Mouse (Mus musculus) limb, embryonic 13.5 days (tissue): Measurements from ENCODE around the gene Zcchc24. TPM values are rescaled to one million over a fixed set of nuclear protein-coding genes. Genes with fewer than 3 reads are reported as not detected.

Experiments
- ATAC-seq: fragments of 200-750 bp; cut with Nextera tagmentation; 2 replicates; pipeline ENCODE4 v1.8.0; 2017; ENCODE audit warnings: low read depth, moderate number of reproducible peaks, moderate TSS enrichment; ENCODE audit not compliant: low FRiP score
- H3K27ac ChIP-seq: fragments of 300-500 bp; sonication (generic); 2 replicates; pipeline ENCODE4 v1.5.1; 2015; ENCODE audit warnings: inconsistent platforms, mild to moderate bottlenecking, moderate library complexity
- H3K27me3 ChIP-seq: fragments of 300-500 bp; sonication (generic); 2 replicates; pipeline ENCODE4 v1.6.1; 2015; ENCODE audit warnings: mild to moderate bottlenecking, inconsistent platforms
- H3K36me3 ChIP-seq: fragments of 300-500 bp; sonication (generic); 2 replicates; pipeline ENCODE4 v1.6.1; 2015; ENCODE audit warnings: inconsistent platforms, mild to moderate bottlenecking, moderate library complexity
- H3K4me1 ChIP-seq: fragments of 300-500 bp; sonication (generic); 2 replicates; pipeline ENCODE4 v1.6.1; 2015; ENCODE audit warnings: inconsistent platforms
- H3K4me2 ChIP-seq: fragments of 300-500 bp; sonication (generic); replicated peaks from 2 replicates; pipeline ENCODE4 v1.6.1; 2015; ENCODE audit warnings: inconsistent platforms, mild to moderate bottlenecking, moderate library complexity
- H3K4me3 ChIP-seq: fragments of 300-500 bp; sonication (generic); 2 replicates; pipeline ENCODE4 v1.5.1; 2015; ENCODE audit warnings: moderate library complexity, mild to moderate bottlenecking, inconsistent platforms
- H3K9ac ChIP-seq: fragments of 300-500 bp; sonication (generic); 2 replicates; pipeline ENCODE4 v1.6.1; 2015; ENCODE audit warnings: mild to moderate bottlenecking, inconsistent platforms
- H3K9me3 ChIP-seq: fragments of 300-500 bp; sonication (generic); 2 replicates; pipeline ENCODE4 v1.6.1; 2016; ENCODE audit warnings: inconsistent platforms
- WGBS: fragments of 180-500 bp; shearing (Covaris S2); methylation state at CpG from one replicate; pipeline ENCODE4 v1.1.7; 2015; 5-methylcytosine and 5-hydroxymethylcytosine counted together
- polyA plus RNA-seq: library from polyadenylated mRNA; unstranded; fragments of >200 nt; fragmentation: Nextera tagmentation; extraction: Ambion mirVana; gene quantifications from 2 replicates; pipeline ENCODE4 v1.2.1, GENCODE M21; 2015

Zcchc24 gene
- polyA plus RNA-seq, 1 experiment from 2014 or later, result 37.6 TPM

DNA sequence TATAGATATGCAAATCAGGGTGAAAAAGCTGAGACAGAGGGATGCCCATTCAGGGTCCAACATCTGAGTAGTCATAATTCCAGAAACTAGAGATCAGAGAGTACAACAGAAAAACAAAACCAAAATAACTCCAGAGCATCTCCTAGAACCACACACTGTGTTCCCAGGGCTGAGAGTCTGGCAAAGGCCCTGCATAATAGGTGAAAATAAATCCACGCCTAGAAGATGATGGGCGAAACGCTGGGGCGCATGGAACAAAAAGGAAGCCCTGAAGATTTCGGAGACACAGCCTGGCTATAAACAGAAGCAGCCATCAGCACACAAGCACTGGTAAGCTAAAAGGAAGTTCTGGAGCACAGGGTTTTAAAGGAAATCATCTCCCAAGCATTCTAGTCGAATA, 26.2 kb upstream of the Zcchc24 start:
- Histone ChIP-seq H3K9me3 (no peaks in the 10 kb centered on the region), H3K4me3 (no peak overlapping the region), H3K36me3 (no peaks in the 10 kb centered on the region), H3K27me3 (0 out of 2 replicates have a peak, but pooled peaks cover 3% of the 10 kb centered on the region), H3K4me2 (no peak overlapping the region), H3K27ac (peak overlapping the region; percentile 73), H3K9ac (no peak overlapping the region), H3K4me1 (peaks cover 24% of the 10 kb centered on the region)
- WGBS, result 70% methylated on average over 6 of the region's 6 CpGs
- no peak for ATAC-seq

DNA sequence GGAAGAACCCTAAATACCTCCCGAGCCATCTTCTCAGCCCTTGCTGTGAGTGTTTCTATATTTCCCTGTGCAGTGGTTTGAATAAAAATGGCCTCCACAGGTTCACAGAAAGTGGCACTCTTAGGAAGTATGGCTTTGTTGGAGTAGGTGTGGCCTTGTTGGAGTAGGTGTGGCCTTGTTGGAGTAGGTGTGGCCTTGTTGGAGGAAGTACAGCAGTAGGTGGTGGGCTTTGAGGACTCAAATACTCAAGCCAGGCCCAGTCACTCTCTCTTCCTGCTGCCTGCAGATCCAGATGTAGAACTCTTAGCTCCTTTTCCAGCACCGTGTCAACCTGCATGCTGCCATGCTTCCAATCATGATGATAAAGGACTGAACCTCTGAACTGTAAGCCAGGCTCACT, 25.5 kb upstream of the Zcchc24 start:
- Histone ChIP-seq H3K36me3 (no peaks in the 10 kb centered on the region), H3K27ac (no peak overlapping the region), H3K9ac (no peak overlapping the region), H3K9me3 (no peaks in the 10 kb centered on the region), H3K27me3 (0 out of 2 replicates have a peak, but pooled peaks cover under 1% of the 10 kb centered on the region), H3K4me3 (no peak overlapping the region), H3K4me1 (peaks cover 20% of the 10 kb centered on the region), H3K4me2 (no peak overlapping the region)
- ATAC-seq, result no peak
- WGBS, result 93% methylated on average over 2 of the region's 2 CpGs

DNA sequence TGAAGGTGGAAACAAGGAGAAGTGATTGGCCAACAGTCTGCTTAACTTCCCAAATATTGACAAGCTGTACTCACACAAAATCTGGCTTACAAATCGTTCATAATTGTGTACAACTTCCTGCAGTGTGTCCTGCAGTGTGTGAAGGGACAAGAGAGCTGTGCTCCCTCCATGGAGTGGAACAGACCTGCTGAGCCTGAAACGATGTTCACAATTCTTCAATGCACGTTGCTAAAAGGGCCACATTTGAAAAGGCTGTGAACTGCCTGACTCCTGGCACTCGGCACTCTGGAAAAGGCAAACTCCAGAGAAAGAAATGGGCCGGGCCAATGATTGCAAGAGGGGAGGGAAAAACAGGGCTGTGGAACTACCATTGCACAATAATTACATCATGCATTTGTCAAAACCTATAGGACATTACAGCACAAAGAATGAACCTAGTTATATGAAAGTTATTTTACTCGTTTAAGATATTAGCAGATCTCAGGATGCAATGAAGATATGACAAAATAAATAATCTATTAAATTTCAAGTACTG, 22.0 kb upstream of the Zcchc24 start:
- Histone ChIP-seq H3K36me3 (no peaks in the 10 kb centered on the region), H3K9ac (no peak overlapping the region), H3K4me2 (no peak overlapping the region), H3K27me3 (no peaks in the 10 kb centered on the region), H3K27ac (no peak overlapping the region), H3K9me3 (no peaks in the 10 kb centered on the region), H3K4me1 (peaks cover 19% of the 10 kb centered on the region), H3K4me3 (no peak overlapping the region)
- ATAC-seq, result no peak
- WGBS, result 78% methylated on average over 6 of the region's 6 CpGs

DNA sequence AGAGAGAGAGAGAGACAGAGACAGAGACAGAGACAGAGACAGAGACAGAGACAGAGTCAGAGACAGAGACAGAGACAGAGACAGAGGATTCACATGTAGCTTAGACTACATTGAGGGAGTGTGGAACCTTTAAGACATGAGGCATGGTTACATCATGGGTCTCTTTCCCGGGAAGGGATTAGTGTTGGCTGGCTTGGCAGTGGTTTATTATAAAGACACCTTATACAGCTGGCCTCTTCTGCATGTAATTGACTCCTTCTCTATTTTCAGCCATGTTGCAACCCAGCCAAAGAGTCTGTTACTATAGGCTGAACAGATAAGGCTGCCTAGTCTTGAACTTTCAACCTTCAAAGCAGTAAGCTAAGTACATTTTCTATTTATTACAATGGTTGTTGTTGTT, 21.1 kb upstream of the Zcchc24 start:
- H3K4me1 ChIP-seq, result peaks cover 10% of the 10 kb centered on the region
- no peaks in the 10 kb centered on the region for H3K36me3 ChIP-seq
- H3K27me3 ChIP-seq, result no peaks in the 10 kb centered on the region
- H3K9ac ChIP-seq, result no peak overlapping the region
- H3K27ac ChIP-seq, result no peak overlapping the region
- no peak for ATAC-seq
- no peak overlapping the region for H3K4me3 ChIP-seq
- 56% methylated on average over 1 of the region's 1 CpGs for WGBS
- no peak overlapping the region for H3K4me2 ChIP-seq
- H3K9me3 ChIP-seq, result no peaks in the 10 kb centered on the region

DNA sequence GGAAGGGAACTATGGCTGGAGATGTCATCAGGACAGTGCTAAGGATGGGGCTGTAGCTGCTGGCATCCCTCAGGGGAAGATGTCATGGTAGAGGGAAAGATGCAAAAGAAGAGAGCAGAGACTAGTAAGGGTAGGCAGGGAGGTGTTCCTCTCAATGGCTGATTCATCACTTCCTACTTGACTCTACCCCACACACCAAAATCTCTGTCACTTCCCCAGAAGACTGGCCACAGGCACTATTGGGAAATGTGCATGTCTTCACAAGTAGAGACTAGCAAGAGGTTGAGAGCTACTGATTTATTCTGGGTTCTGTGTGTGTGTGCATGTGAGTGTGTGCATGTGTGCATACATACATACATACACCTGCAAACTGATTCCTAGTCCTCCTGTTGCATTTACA, 20.4 kb upstream of the Zcchc24 start:
- H3K9me3 ChIP-seq, result no peaks in the 10 kb centered on the region
- no peak overlapping the region for H3K4me2 ChIP-seq
- ATAC-seq, result no peak
- peaks cover 10% of the 10 kb centered on the region for H3K4me1 ChIP-seq
- no peak overlapping the region for H3K27ac ChIP-seq
- no peak overlapping the region for H3K9ac ChIP-seq
- no peak overlapping the region for H3K4me3 ChIP-seq
- no peaks in the 10 kb centered on the region for H3K27me3 ChIP-seq
- H3K36me3 ChIP-seq, result no peaks in the 10 kb centered on the region

DNA sequence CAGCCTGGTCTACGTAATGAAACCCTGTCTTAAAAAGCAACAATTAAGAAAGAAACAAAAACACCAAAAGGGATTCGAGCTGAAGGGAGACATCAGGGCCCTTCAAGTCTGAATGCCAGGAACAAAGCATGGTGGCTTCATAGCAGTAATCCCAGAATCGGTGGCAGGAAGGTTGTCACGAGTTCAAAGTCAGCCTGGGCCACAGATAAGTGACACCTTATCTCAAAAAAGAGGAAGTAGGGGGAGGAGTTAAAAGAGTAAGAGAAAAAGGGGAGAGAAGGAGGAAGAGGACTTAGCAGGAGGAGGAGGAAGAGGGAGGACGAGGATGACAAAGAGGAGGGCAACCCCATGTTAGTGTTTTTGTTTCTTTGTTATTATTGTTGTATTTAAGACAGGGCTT, 19.4 kb upstream of the Zcchc24 start:
- no peak for ATAC-seq

DNA sequence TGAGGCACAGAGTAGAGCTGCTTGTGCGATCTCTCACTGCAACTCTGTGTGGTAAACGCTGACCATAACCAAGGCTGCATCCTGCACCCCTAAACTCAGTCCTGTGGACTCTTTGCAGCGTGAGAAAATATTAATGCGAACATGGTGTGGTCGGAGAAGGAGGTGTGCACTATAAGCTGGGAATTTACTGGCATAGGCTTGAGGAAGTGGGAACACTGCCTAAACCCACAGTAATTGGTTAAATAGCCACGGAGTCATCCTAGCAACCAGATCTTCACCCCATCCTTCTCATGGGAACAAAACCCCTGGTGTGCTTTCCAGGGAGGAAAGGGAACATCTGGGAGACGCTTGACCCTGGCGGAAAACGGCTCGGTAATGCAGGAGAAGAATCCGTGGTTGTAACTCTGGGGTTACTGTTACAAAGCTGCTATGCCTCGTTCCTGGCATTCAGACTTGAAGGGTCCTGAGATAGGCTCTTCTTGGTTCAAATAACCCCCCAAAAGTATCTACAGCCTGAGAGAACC, 18.6 kb upstream of the Zcchc24 start:
- H3K9me3 ChIP-seq, result no peaks in the 10 kb centered on the region
- no peaks in the 10 kb centered on the region for H3K36me3 ChIP-seq
- no peak for ATAC-seq
- H3K27me3 ChIP-seq, result no peaks in the 10 kb centered on the region
- H3K9ac ChIP-seq, result peak overlapping the region; percentile 4; the same call in 1 of the 2 replicates
- WGBS, result 54% methylated on average over 12 of the region's 12 CpGs
- no peak overlapping the region for H3K4me3 ChIP-seq
- H3K4me1 ChIP-seq, result peaks cover 23% of the 10 kb centered on the region
- H3K4me2 ChIP-seq, result no peak overlapping the region
- H3K27ac ChIP-seq, result 0 out of 2 replicates have a peak overlapping the region, but pooled peaks have one; percentile 22

More for the DNA sequence above, 19.4 kb upstream of the Zcchc24 start:
- Histone ChIP-seq H3K9ac (no peak overlapping the region), H3K4me1 (peaks cover 15% of the 10 kb centered on the region), H3K4me2 (no peak overlapping the region), H3K27ac (no peak overlapping the region), H3K27me3 (no peaks in the 10 kb centered on the region), H3K36me3 (no peaks in the 10 kb centered on the region), H3K9me3 (no peaks in the 10 kb centered on the region), H3K4me3 (no peak overlapping the region)
- WGBS, result 77% methylated on average over 5 of the region's 5 CpGs

- no peak for ATAC-seq
- 30% methylated on average over 5 of the region's 5 CpGs for WGBS
- peak overlapping the region; percentile 22; the same call in 1 of the 2 replicates for H3K27ac ChIP-seq
Observed at GRCm38 (mm10) chr14:25786959-25787358, 18.1 kb upstream of the Zcchc24 start.

DNA sequence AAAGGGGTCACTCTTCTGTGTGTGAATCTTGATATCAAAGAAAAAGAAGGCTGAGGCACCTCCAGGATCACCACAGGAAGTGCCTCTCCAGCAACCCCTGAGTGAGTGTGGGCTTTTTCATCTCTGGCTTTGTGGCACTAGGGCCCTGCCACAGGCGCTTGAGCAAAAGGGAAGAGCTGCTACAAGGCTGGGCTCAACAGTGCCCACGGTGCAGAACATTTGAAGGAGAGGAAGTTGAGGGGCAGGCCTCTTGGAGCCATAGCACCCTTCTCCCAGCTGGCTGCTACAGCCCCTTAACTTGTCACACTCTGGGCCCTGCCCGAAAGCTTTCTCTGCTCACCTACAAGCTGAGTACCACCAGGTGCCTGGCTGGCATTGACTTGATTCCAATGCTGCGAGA, 16.4 kb upstream of the Zcchc24 start:
- peaks cover 30% of the 10 kb centered on the region for H3K4me1 ChIP-seq
- no peak overlapping the region for H3K4me3 ChIP-seq
- no peak overlapping the region for H3K4me2 ChIP-seq
- WGBS, result 86% methylated on average over 4 of the region's 4 CpGs
- no peaks in the 10 kb centered on the region for H3K9me3 ChIP-seq
- H3K36me3 ChIP-seq, result no peaks in the 10 kb centered on the region
- no peak for ATAC-seq
- H3K9ac ChIP-seq, result no peak overlapping the region
- H3K27ac ChIP-seq, result no peak overlapping the region
- no peaks in the 10 kb centered on the region for H3K27me3 ChIP-seq

More at GRCm38 (mm10) chr14:25786959-25787358, 18.1 kb upstream of the Zcchc24 start:
- H3K27me3 ChIP-seq, result no peaks in the 10 kb centered on the region
- no peak overlapping the region for H3K4me3 ChIP-seq
- H3K36me3 ChIP-seq, result no peaks in the 10 kb centered on the region
- H3K9me3 ChIP-seq, result no peaks in the 10 kb centered on the region
- no peak overlapping the region for H3K4me2 ChIP-seq
- H3K9ac ChIP-seq, result peak overlapping the region; percentile 4; the same call in 1 of the 2 replicates
- H3K4me1 ChIP-seq, result peaks cover 27% of the 10 kb centered on the region

DNA sequence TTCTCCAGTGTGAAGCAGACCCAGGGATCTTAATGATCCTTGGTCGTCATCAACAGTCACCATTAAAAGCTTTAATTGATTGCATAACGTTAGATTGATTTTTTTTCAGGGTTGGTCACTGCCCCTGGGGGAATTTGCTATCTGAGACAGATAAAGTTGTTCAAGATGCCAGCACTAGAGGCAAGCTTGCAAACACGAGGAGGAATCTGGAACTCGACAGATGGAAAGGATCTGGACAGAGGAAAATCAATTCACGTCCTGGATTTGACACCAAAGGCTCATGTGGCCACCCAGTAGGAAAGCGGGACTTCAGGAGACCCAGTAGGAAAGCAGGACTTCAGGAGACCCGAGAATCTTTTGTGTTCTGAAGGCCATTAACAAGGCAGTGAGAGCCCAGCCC, 14.4 kb upstream of the Zcchc24 start:
- Histone ChIP-seq H3K4me2 (no peak overlapping the region), H3K9me3 (no peaks in the 10 kb centered on the region), H3K27me3 (no peaks in the 10 kb centered on the region), H3K4me3 (no peak overlapping the region), H3K27ac (peak overlapping the region; percentile 33; the same call in 1 of the 2 replicates), H3K36me3 (no peaks in the 10 kb centered on the region), H3K9ac (no peak overlapping the region), H3K4me1 (peaks cover 30% of the 10 kb centered on the region)
- 24% methylated on average over 7 of the region's 7 CpGs for WGBS
- ATAC-seq, result no peak

DNA sequence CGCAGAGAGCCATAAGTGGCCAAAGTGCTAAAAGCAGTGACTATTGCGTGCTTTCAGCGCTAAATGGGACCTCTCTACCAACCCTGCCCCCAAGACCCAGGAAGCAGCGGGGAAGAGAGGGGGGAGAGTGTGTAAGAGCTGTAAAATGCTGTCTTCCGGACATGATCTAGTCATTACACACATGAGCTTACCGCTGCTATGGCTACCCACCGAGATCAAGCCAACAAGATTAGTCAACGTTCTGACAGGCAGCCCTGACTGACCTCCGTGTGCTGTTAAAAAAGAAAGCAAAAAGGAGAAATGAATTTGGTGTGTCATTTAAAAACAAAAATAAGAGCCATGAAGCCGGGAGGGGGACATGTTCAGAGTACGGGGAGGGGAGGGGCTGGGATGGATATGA, 11.8 kb upstream of the Zcchc24 start:
- no peak overlapping the region for H3K4me2 ChIP-seq
- no peak for ATAC-seq
- no peak overlapping the region for H3K4me3 ChIP-seq
- H3K9me3 ChIP-seq, result no peaks in the 10 kb centered on the region
- 75% methylated on average over 11 of the region's 11 CpGs for WGBS
- H3K36me3 ChIP-seq, result no peaks in the 10 kb centered on the region
- no peak overlapping the region for H3K27ac ChIP-seq
- H3K9ac ChIP-seq, result no peak overlapping the region
- H3K4me1 ChIP-seq, result peaks cover 26% of the 10 kb centered on the region
- H3K27me3 ChIP-seq, result no peaks in the 10 kb centered on the region

GRCm38 (mm10) chr14:25776294-25776693, 7.5 kb upstream of the Zcchc24 start:
- Histone ChIP-seq H3K4me2 (no peak overlapping the region), H3K4me3 (no peak overlapping the region), H3K9ac (no peak overlapping the region), H3K36me3 (no peaks in the 10 kb centered on the region), H3K4me1 (peaks cover 19% of the 10 kb centered on the region; the same call in 1 of the 2 replicates), H3K27me3 (no peaks in the 10 kb centered on the region), H3K9me3 (no peaks in the 10 kb centered on the region), H3K27ac (no peak overlapping the region)
- WGBS, result 25% methylated on average over 6 of the region's 6 CpGs
- no peak for ATAC-seq

DNA sequence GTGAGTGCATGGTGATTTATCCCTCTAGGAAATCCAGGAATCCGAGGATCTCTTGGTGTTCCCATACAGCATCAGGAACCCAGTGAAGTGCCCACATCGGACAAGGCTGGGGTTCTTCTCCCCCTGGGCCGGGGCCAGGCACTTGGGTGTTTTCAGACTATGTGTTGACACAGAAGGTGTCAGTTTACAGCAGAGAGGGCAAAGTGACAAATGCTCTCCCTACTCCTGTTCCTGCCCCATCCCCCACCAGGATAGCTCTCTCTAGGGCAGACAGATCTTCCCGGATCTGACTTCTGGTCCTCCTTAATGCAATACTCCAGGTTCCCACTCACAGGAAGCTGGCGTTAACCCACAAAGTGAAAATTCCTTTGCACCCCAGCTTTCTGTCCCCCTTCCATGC, 5.3 kb upstream of the Zcchc24 start:
- no peak overlapping the region for H3K27ac ChIP-seq
- WGBS, result 18% methylated on average over 5 of the region's 5 CpGs
- H3K4me1 ChIP-seq, result peaks cover 26% of the 10 kb centered on the region
- ATAC-seq, result no peak
- H3K4me3 ChIP-seq, result no peak overlapping the region
- H3K9ac ChIP-seq, result no peak overlapping the region
- H3K4me2 ChIP-seq, result no peak overlapping the region
- no peaks in the 10 kb centered on the region for H3K36me3 ChIP-seq
- no peaks in the 10 kb centered on the region for H3K9me3 ChIP-seq
- no peaks in the 10 kb centered on the region for H3K27me3 ChIP-seq
